Mouse (Mus musculus): ENCODE measurements around the gene Zbtb20. TPM values are rescaled to one million over a fixed set of nuclear protein-coding genes. Genes with fewer than 3 reads are reported as not detected.

Zbtb20 gene
- polyA plus RNA-seq, 1 experiment from 2014 or later = 54.7 TPM

GRCm38 (mm10) chr16:43623315-43624000 is 747.8 kb downstream of the Zbtb20 start:
- no peaks in the 10 kb centered on the region for H3K27me3 ChIP-seq (ENCODE audit: control insufficient read depth, insufficient read depth, low read length)
- 0 out of 2 replicates have a peak overlapping the region, but pooled peaks have one; percentile 9 for H3K9ac ChIP-seq (ENCODE audit: low read length)
- H3K4me2 ChIP-seq (ENCODE audit: low read depth, low read length, severe bottlenecking) = no peak overlapping the region
- DNase-seq (ENCODE audit: low spot score) (no peak), ATAC-seq (replicated peaks; ENCODE audit: low FRiP score) (peak; percentile 77)
- H3K4me3 ChIP-seq (ENCODE audit: low read depth, low read length) = no peak overlapping the region
- H3K9me3 ChIP-seq (ENCODE audit: control insufficient read depth, low read length) = no peaks in the 10 kb centered on the region
- H3K4me1 ChIP-seq (replicated peaks; ENCODE audit: control insufficient read depth, insufficient read depth, low read length) = peaks cover 22% of the 10 kb centered on the region; the same call in 1 of the 2 replicates
- peak overlapping the region; percentile 76 for H3K27ac ChIP-seq (ENCODE audit: low read depth, low read length)
- no peaks in the 10 kb centered on the region; the same call in 1 of the 2 replicates for H3K36me3 ChIP-seq (ENCODE audit: control insufficient read depth, insufficient read depth, low read length)
- 29% methylated on average over 5 of the region's 5 CpGs for WGBS

GRCm38 (mm10) chr16:43624876-43625275 is 749.2 kb downstream of the Zbtb20 start:
- Histone ChIP-seq H3K4me2 (ENCODE audit: low read depth, low read length, severe bottlenecking) (no peak overlapping the region), H3K27me3 (ENCODE audit: control insufficient read depth, insufficient read depth, low read length) (no peaks in the 10 kb centered on the region), H3K9ac (ENCODE audit: low read length) (no peak overlapping the region), H3K36me3 (ENCODE audit: control insufficient read depth, insufficient read depth, low read length) (no peaks in the 10 kb centered on the region), H3K4me3 (ENCODE audit: low read depth, low read length) (no peak overlapping the region), H3K4me1 (replicated peaks; ENCODE audit: control insufficient read depth, insufficient read depth, low read length) (peaks cover 19% of the 10 kb centered on the region; the same call in 1 of the 2 replicates), H3K9me3 (ENCODE audit: control insufficient read depth, low read length) (no peaks in the 10 kb centered on the region), H3K27ac (ENCODE audit: low read depth, low read length) (no peak overlapping the region; the same call in 1 of the 2 replicates)
- 89% methylated on average over 4 of the region's 4 CpGs for WGBS
- ATAC-seq (replicated peaks; ENCODE audit: low FRiP score) = no peak
- DNase-seq (ENCODE audit: low spot score) = no peak

- H3K27ac ChIP-seq (ENCODE audit: low read depth, low read length) = no peak overlapping the region
- DNase-seq (ENCODE audit: low spot score) (no peak), ATAC-seq (replicated peaks; ENCODE audit: low FRiP score) (no peak)
- H3K9me3 ChIP-seq (ENCODE audit: control insufficient read depth, low read length) = no peaks in the 10 kb centered on the region
- H3K4me2 ChIP-seq (ENCODE audit: low read depth, low read length, severe bottlenecking) = no peak overlapping the region
- H3K36me3 ChIP-seq (ENCODE audit: control insufficient read depth, insufficient read depth, low read length) = no peaks in the 10 kb centered on the region
- peaks cover 18% of the 10 kb centered on the region; the same call in 1 of the 2 replicates for H3K4me1 ChIP-seq (replicated peaks; ENCODE audit: control insufficient read depth, insufficient read depth, low read length)
- 86% methylated on average over 2 of the region's 2 CpGs for WGBS
- no peaks in the 10 kb centered on the region for H3K27me3 ChIP-seq (ENCODE audit: control insufficient read depth, insufficient read depth, low read length)
- H3K4me3 ChIP-seq (ENCODE audit: low read depth, low read length) = no peak overlapping the region
- H3K9ac ChIP-seq (ENCODE audit: low read length) = no peak overlapping the region
Observed at GRCm38 (mm10) chr16:43625289-43625688, 749.6 kb downstream of the Zbtb20 start.

GRCm38 (mm10) chr16:43625956-43626355 is 750.3 kb downstream of the Zbtb20 start:
- H3K9me3 ChIP-seq (ENCODE audit: control insufficient read depth, low read length) = no peaks in the 10 kb centered on the region
- no peaks in the 10 kb centered on the region for H3K36me3 ChIP-seq (ENCODE audit: control insufficient read depth, insufficient read depth, low read length)
- H3K4me2 ChIP-seq (ENCODE audit: low read depth, low read length, severe bottlenecking) = no peak overlapping the region
- H3K27me3 ChIP-seq (ENCODE audit: control insufficient read depth, insufficient read depth, low read length) = no peaks in the 10 kb centered on the region
- no peak overlapping the region for H3K9ac ChIP-seq (ENCODE audit: low read length)
- H3K4me3 ChIP-seq (ENCODE audit: low read depth, low read length) = no peak overlapping the region
- peaks cover 16% of the 10 kb centered on the region; the same call in 1 of the 2 replicates for H3K4me1 ChIP-seq (replicated peaks; ENCODE audit: control insufficient read depth, insufficient read depth, low read length)
- no peak overlapping the region for H3K27ac ChIP-seq (ENCODE audit: low read depth, low read length)
- no peak for ATAC-seq (replicated peaks; ENCODE audit: low FRiP score)
- no peak for DNase-seq (ENCODE audit: low spot score)
- WGBS = 86% methylated on average over 5 of the region's 5 CpGs

- WGBS = 94% methylated on average over 5 of the region's 5 CpGs
- H3K9me3 ChIP-seq (ENCODE audit: control insufficient read depth, low read length) = no peaks in the 10 kb centered on the region
- no peak overlapping the region for H3K4me3 ChIP-seq (ENCODE audit: low read depth, low read length)
- 0 out of 2 replicates have a peak, but pooled peaks cover 5% of the 10 kb centered on the region for H3K4me1 ChIP-seq (replicated peaks; ENCODE audit: control insufficient read depth, insufficient read depth, low read length)
- H3K4me2 ChIP-seq (ENCODE audit: low read depth, low read length, severe bottlenecking) = no peak overlapping the region
- no peaks in the 10 kb centered on the region for H3K36me3 ChIP-seq (ENCODE audit: control insufficient read depth, insufficient read depth, low read length)
- no peak overlapping the region for H3K9ac ChIP-seq (ENCODE audit: low read length)
- H3K27me3 ChIP-seq (ENCODE audit: control insufficient read depth, insufficient read depth, low read length) = no peaks in the 10 kb centered on the region
- H3K27ac ChIP-seq (ENCODE audit: low read depth, low read length) = no peak overlapping the region
- DNase-seq (ENCODE audit: low spot score) (no peak), ATAC-seq (replicated peaks; ENCODE audit: low FRiP score) (no peak)
Observed at GRCm38 (mm10) chr16:43628662-43629061, 753.0 kb downstream of the Zbtb20 start.

- H3K27me3 ChIP-seq (ENCODE audit: control insufficient read depth, insufficient read depth, low read length) = no peaks in the 10 kb centered on the region
- H3K4me3 ChIP-seq (ENCODE audit: low read depth, low read length) = no peak overlapping the region
- H3K4me2 ChIP-seq (ENCODE audit: low read depth, low read length, severe bottlenecking) = no peak overlapping the region
- H3K9me3 ChIP-seq (ENCODE audit: control insufficient read depth, low read length) = no peaks in the 10 kb centered on the region
- H3K36me3 ChIP-seq (ENCODE audit: control insufficient read depth, insufficient read depth, low read length) = no peaks in the 10 kb centered on the region
- no peak overlapping the region for H3K9ac ChIP-seq (ENCODE audit: low read length)
- ATAC-seq (replicated peaks; ENCODE audit: low FRiP score) (no peak), DNase-seq (ENCODE audit: low spot score) (no peak)
- WGBS = 90% methylated on average over 2 of the region's 2 CpGs
- H3K27ac ChIP-seq (ENCODE audit: low read depth, low read length) = no peak overlapping the region
- H3K4me1 ChIP-seq (replicated peaks; ENCODE audit: control insufficient read depth, insufficient read depth, low read length) = no peaks in the 10 kb centered on the region
Observed at GRCm38 (mm10) chr16:43631758-43632157, 756.1 kb downstream of the Zbtb20 start.

GRCm38 (mm10) chr16:43634037-43634436 is 758.4 kb downstream of the Zbtb20 start:
- no peaks in the 10 kb centered on the region for H3K9me3 ChIP-seq (ENCODE audit: control insufficient read depth, low read length)
- H3K27ac ChIP-seq (ENCODE audit: low read depth, low read length) = no peak overlapping the region
- ATAC-seq (replicated peaks; ENCODE audit: low FRiP score) (no peak), DNase-seq (ENCODE audit: low spot score) (no peak)
- H3K36me3 ChIP-seq (ENCODE audit: control insufficient read depth, insufficient read depth, low read length) = no peaks in the 10 kb centered on the region
- no peaks in the 10 kb centered on the region for H3K27me3 ChIP-seq (ENCODE audit: control insufficient read depth, insufficient read depth, low read length)
- no peak overlapping the region for H3K4me3 ChIP-seq (ENCODE audit: low read depth, low read length)
- no peak overlapping the region for H3K4me2 ChIP-seq (ENCODE audit: low read depth, low read length, severe bottlenecking)
- 93% methylated on average over 7 of the region's 7 CpGs for WGBS
- no peaks in the 10 kb centered on the region for H3K4me1 ChIP-seq (replicated peaks; ENCODE audit: control insufficient read depth, insufficient read depth, low read length)
- no peak overlapping the region for H3K9ac ChIP-seq (ENCODE audit: low read length)

GRCm38 (mm10) chr16:43637241-43637640 is 761.6 kb downstream of the Zbtb20 start:
- no peak overlapping the region for H3K27ac ChIP-seq (ENCODE audit: low read depth, low read length)
- no peak overlapping the region for H3K9ac ChIP-seq (ENCODE audit: low read length)
- no peaks in the 10 kb centered on the region for H3K9me3 ChIP-seq (ENCODE audit: control insufficient read depth, low read length)
- 94% methylated on average over 8 of the region's 8 CpGs for WGBS
- no peaks in the 10 kb centered on the region for H3K4me1 ChIP-seq (replicated peaks; ENCODE audit: control insufficient read depth, insufficient read depth, low read length)
- H3K4me2 ChIP-seq (ENCODE audit: low read depth, low read length, severe bottlenecking) = no peak overlapping the region
- ATAC-seq (replicated peaks; ENCODE audit: low FRiP score) = no peak
- no peak overlapping the region for H3K4me3 ChIP-seq (ENCODE audit: low read depth, low read length)
- DNase-seq (ENCODE audit: low spot score) = no peak
- no peaks in the 10 kb centered on the region for H3K36me3 ChIP-seq (ENCODE audit: control insufficient read depth, insufficient read depth, low read length)
- no peaks in the 10 kb centered on the region for H3K27me3 ChIP-seq (ENCODE audit: control insufficient read depth, insufficient read depth, low read length)

Data from forebrain, embryonic 11.5 days (tissue).